Mouse (Mus musculus) mesoderm, embryonic 11.5 days (tissue): ENCODE data around the gene Kcnh6.

ENCODE experiments used
- DNase-seq: peaks from one replicate; pipeline ENCODE4 v3.0.0-alpha.2; 2012; ENCODE audit warnings: low read depth, low spot score

The Kcnh6 gene

GRCm38 (mm10) chr11:106007821-106008220, at the start of gene Kcnh6:
Gene Kcnh6 (plus strand): TSS chr11:106008124.
- DNase-seq: peak; percentile 89

GRCm38 (mm10) chr11:105958566-105958965, 49.4 kb upstream of the Kcnh6 start:
- no peak for DNase-seq

- DNase-seq: no peak
Measured at GRCm38 (mm10) chr11:105959355-105959754, 48.6 kb upstream of the Kcnh6 start.

GRCm38 (mm10) chr11:105964691-105965090, 43.2 kb upstream of the Kcnh6 start:
- DNase-seq: peak; percentile 37

GRCm38 (mm10) chr11:105966288-105966687, 41.6 kb upstream of the Kcnh6 start:
- no peak for DNase-seq

GRCm38 (mm10) chr11:105967741-105968574, 40.0 kb upstream of the Kcnh6 start, which contains the start of gene Ace:
Gene Ace (plus strand): TSS chr11:105967945.
- peak; percentile 34 for DNase-seq

GRCm38 (mm10) chr11:105968948-105969347, 39.0 kb upstream of the Kcnh6 start:
- DNase-seq: no peak

GRCm38 (mm10) chr11:105969516-105969915, 38.4 kb upstream of the Kcnh6 start:
- no peak for DNase-seq

- no peak for DNase-seq
Measured at GRCm38 (mm10) chr11:105974593-105974992, 33.3 kb upstream of the Kcnh6 start.

GRCm38 (mm10) chr11:105975050-105975449, 32.9 kb upstream of the Kcnh6 start:
- DNase-seq: no peak

GRCm38 (mm10) chr11:105975636-105976035, 32.3 kb upstream of the Kcnh6 start:
- DNase-seq: no peak

GRCm38 (mm10) chr11:105978232-105978631, 29.7 kb upstream of the Kcnh6 start:
- no peak for DNase-seq

GRCm38 (mm10) chr11:105978634-105979033, 29.3 kb upstream of the Kcnh6 start:
- no peak for DNase-seq

GRCm38 (mm10) chr11:105984452-105984851, 23.5 kb upstream of the Kcnh6 start:
- DNase-seq: no peak

GRCm38 (mm10) chr11:105987446-105987845, 20.5 kb upstream of the Kcnh6 start:
- no peak for DNase-seq

GRCm38 (mm10) chr11:105989446-105989845, 18.5 kb upstream of the Kcnh6 start:
- no peak for DNase-seq

- no peak for DNase-seq
Measured at GRCm38 (mm10) chr11:105990231-105990630, 17.7 kb upstream of the Kcnh6 start.

GRCm38 (mm10) chr11:105994375-105994774, 13.5 kb upstream of the Kcnh6 start, which contains the start of gene Ace3:
Gene Ace3 (plus strand): TSS chr11:105994675.
- no peak for DNase-seq

GRCm38 (mm10) chr11:106000062-106000461, 7.9 kb upstream of the Kcnh6 start:
- no peak for DNase-seq

- DNase-seq: peak; percentile 11
Measured at GRCm38 (mm10) chr11:106001718-106002117, 6.2 kb upstream of the Kcnh6 start.

GRCm38 (mm10) chr11:106004576-106004975, 3.3 kb upstream of the Kcnh6 start:
- no peak for DNase-seq

GRCm38 (mm10) chr11:106005970-106006369, 2.0 kb upstream of the Kcnh6 start:
- no peak for DNase-seq

GRCm38 (mm10) chr11:106012711-106013110, 4.8 kb downstream of the Kcnh6 start:
- peak; percentile 37 for DNase-seq
